Mouse (Mus musculus): Measurements from ENCODE around the gene Rap1gap.

Rap1gap gene

GRCm38 (mm10) chr4:137692107-137692902 is 27.8 kb downstream of the Rap1gap start:
- DNase-seq (ENCODE audit: low spot score) = no peak

DNA sequence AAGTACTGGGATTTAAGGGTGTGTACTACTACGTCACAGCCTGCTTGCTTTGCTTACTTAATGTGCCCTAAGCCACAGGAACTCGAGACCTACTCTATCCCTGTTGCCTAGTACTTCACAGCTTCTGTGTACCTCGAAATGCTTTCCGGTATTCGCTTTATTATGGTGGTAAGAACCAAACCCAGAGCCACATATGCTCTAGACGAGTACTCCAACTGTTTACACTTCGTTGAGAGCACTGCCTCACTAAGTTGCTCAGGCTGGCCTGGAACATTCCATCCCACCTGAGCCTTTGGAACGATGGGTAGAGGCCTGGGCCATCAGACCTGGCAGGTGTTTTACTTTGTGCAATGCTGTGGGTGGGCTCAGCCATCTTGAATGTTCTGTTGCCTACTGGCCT is 30.8 kb downstream of the Rap1gap start:
- DNase-seq (ENCODE audit: low spot score) = no peak

DNA sequence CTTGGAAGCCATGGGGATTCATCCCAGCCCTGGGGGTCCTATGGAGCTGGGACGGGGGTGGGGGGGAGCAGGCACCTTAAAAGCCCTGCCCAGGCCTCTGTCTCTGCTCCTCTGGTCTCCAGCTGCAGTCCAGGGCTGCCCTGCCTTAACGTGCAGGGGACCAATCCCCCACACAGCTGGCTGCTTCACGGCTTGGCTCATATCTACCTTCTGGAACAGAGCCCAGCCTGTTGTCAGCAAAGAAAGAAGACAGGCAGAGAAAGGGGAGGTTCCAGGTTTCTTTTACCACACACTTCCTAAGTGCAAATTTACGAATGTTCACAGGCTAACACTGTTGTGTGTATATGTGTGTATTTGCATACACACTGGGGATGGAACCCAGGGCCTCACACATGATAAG is 31.4 kb downstream of the Rap1gap start:
- DNase-seq (ENCODE audit: low spot score) = no peak

DNA sequence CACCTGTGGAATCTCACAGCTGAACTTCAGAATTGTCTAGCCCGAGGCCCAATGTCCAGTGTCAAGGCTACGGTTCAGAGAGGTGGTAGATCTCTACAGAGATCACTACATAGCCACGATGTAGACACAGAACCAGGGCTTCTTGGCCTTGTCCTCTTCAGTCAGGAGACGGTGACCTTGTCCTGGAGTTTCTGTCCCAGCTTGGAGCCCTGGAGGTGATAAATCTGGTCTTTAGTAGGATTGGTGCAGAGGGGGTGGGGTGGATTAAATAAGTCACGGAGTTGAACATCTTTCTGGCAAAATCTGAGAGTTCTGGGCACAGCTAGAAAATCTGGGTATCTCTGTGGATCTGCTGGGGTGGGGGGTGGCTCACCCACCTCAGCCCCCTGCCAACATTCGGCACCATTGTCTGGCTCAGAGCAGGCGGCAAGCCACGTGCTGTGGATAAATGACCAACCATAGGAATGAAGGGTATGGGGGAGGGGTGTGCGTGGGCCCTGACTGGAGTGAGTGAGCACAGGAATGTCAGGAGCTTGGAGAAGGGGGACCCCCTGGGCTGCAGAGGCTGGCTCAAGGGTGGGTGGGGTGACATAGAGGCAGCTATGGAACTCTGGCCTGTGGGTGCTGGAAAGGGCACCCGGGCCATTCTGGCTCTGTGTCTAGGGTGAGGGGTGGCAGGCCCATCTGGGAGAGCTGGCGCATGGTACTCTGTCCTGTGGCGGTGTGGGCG is 32.8 kb downstream of the Rap1gap start:
- DNase-seq (ENCODE audit: low spot score) = no peak

- DNase-seq (ENCODE audit: low spot score) = no peak
These were observed 33.8 kb downstream of the Rap1gap start for GRCm38 (mm10) chr4:137698076-137698985.

GRCm38 (mm10) chr4:137699264-137700211 is 35.0 kb downstream of the Rap1gap start:
- DNase-seq (ENCODE audit: low spot score) = no peak

DNA sequence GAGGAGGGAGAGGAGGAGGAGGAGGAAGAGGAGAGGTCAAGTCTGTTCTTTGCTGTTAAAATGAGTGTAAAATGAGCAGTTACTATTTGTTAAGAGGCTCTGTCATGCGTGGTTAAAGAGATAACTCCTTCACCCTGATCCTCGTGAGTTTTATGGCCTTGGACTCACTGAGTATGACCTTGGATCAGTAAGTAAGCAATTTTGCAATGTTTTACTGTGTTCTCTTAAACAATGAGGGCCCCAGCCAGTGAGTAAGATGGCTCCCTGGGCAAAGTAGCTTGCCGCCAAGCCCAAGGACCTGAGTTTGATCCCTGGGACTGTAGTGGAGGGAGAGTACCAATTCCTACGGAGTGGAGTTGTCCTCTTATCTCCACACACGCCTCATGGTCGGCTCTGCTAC is 36.4 kb downstream of the Rap1gap start:
- no peak for DNase-seq (ENCODE audit: low spot score)

GRCm38 (mm10) chr4:137703077-137703476 is 38.6 kb downstream of the Rap1gap start:
- no peak for DNase-seq (ENCODE audit: low spot score)

DNA sequence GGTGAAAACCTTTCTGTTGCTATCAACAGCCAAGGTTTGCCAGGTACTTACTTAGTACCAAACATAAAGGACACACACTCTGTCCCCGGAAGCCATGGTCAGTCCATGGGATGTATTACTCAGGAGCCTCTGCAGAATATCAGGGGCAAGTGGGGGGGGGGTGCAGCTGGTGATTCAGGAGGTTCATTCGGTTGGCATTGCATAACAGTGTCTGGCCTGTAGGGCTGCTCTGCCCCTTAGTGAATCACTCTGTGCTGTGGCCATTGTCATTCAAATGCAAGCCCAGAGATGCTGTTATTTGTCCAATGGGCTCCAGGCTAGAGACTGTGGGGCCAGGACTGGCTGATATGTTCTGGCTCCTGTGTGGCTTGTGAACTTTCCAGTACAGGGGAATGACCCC is 40.0 kb downstream of the Rap1gap start:
- DNase-seq (ENCODE audit: low spot score) = no peak

GRCm38 (mm10) chr4:137705379-137705778 is 40.9 kb downstream of the Rap1gap start:
- DNase-seq (ENCODE audit: low spot score) = no peak

- DNase-seq (ENCODE audit: low spot score) = no peak
These were observed 42.0 kb downstream of the Rap1gap start for GRCm38 (mm10) chr4:137706510-137706909.

DNA sequence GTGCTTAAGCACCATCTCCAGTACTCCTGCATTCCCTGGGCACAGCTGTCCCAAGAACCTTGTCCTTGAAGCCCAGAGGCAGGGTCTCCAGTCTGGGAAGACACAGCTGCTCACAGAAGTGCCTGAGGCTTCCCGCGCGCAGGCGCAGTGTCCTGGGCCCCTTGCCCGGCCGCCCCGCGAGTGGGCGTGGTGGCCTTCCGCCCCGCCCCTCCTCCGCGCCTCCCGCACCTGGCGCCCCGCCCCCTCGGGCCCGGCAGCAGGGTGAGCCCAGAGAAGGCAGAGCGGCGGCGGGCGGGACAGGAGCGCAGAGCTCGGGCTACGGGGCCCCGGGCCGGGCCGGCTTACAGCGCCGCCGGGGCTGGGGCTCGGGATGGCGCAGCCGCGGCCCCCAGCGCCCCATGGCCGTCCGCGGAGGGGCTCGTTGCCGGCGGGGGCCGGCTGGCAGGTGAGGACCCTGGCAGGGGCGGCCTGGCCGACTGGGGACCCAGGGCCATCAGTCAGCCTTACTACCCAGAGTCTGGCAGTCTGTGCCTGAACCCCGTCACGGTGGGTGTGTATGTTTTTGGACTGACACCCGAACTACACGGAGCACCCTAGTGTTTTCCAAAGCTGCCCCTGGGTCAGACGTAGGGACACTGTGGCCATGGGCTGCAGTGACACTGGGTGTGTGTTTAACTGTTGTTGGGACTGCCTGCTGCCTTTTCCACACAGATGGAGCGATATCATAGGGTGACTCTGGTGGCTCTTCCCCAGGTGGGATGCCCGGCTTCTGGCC is 42.9 kb downstream of the Rap1gap start:
- DNase-seq (ENCODE audit: low spot score) = peak; percentile 96

- DNase-seq (ENCODE audit: low spot score) = no peak
These were observed 48.4 kb downstream of the Rap1gap start for GRCm38 (mm10) chr4:137712963-137713362.

DNA sequence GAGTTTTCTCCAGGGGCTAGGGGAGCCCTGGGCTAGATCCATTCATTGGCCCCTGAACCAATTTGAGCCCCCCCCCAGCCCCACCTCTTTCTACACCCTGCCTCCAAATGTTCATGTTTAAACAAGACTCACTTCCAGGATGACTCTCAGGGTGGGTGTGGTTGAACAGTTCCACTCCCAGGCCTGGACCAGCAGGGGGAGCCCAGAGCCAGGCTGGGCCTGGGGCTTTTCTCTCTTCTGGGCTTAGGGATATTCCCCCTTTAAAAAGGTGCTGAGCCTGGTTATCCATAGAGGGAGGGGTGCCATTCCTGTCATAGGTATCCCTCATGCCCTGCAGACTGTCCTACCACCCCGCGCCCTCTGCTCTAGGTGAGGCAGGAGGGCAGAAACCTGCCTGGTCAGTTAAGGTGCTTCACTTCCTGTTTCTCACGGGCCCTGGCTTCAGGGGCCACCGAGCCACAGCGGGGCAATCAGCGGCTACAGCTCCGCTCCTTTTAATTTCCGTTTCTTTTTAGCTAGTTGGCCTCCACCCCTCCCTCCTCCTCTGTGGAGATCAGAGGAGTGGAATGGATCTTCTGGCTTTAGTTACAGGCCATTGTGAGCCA is 49.6 kb downstream of the Rap1gap start:
- no peak for DNase-seq (ENCODE audit: low spot score)

- DNase-seq (ENCODE audit: low spot score) = no peak
These were observed 52.5 kb downstream of the Rap1gap start for GRCm38 (mm10) chr4:137717005-137717404.

DNA sequence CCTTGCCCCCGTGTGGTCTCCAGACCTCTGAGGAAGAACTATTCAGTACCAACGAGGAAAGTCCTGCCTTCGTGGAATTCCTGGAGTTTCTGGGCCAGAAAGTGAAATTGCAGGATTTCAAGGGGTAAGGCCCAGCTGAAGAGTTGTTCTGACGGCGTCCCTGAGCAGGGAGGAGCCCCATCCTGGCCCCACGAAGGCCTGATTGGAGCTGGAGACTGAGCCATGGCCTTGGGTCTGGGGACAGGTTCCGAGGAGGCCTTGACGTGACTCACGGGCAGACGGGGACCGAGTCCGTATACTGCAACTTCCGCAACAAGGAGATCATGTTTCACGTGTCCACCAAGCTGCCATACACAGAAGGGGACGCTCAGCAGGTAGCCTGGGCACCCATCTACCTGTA is 53.1 kb downstream of the Rap1gap start:
- no peak for DNase-seq (ENCODE audit: low spot score)

GRCm38 (mm10) chr4:137719378-137720077 is 55.0 kb downstream of the Rap1gap start:
- no peak for DNase-seq (ENCODE audit: low spot score)

DNA sequence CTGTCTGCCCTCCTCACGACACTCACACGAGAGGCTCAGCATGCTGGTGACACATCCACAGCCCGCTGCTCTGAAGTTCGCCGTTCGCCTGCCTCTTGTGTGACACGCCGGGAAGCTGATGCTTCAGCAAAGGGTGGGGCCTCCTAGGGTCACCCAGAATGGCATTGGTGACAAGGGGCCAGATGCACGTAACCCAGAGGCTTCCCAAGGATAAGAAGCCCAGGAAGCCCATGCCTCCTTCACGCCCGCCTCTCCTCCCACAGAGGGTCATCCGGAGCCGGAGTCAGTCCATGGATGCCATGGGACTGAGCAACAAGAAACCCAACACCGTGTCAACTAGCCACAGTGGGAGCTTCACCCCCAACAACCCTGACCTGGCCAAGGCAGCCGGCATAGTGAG is 57.0 kb downstream of the Rap1gap start:
- no peak for DNase-seq (ENCODE audit: low spot score)

GRCm38 (mm10) chr4:137722230-137722629 is 57.7 kb downstream of the Rap1gap start:
- no peak for DNase-seq (ENCODE audit: low spot score)
